Mouse (Mus musculus): ENCODE data around the gene Vcp. TPM values are rescaled to one million over a fixed set of nuclear protein-coding genes. Genes with fewer than 3 reads are reported as not detected.

Vcp gene
- polyA plus RNA-seq (2014; fragmentation: Illumina TruSeq; extraction: RNeasy Lipid Tissue Mini Kit (QIAGEN cat#74804); ENCODE audit: low read depth, low replicate concordance): 159 TPM

DNA sequence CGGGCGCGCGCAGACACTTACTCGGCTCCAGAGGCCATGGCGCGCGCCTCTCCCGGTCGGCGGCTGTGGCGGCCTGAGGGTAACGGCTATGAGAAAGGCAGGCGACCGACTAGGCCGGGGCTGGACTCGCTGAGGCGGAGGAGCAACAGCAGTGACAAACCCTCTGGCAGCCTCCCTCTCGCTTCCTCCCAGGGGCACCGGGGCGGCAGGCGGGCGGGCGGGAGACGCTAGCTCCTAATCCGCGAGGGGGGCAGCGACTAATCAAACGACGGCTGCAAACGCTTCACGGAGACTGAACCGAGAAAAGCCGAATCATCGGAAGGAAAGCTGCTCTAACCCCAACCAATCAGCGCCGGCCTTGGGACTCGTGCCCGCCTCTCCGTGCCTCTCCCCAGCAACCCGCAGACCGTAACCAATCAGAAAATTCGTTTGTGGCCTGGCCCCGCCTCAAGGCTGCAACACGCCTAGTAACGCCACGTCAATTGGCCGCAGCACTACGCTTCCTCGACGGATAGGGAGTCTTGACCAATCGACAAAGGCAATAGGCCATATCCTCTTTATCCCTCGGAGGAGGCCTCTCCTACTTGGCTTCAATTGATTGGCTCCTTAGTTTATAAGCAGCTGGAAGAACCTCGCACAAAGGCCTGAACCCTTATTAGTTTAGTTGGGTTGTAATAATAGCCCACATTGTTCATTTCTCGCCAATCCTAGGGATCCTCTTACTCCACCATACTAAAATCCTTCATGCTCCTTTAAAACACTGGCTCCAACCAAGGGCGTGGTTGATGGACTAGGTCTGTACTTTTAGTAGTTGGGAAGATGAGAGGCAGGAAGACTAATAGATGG, at the start of gene Vcp:
Gene Vcp, minus strand, starts transcription at position 367 of the 846 bp plus-strand sequence.

GRCm38 (mm10) chr4:43045659-43046302, 45.5 kb upstream of the Vcp start, which contains the start of gene Fam214b:
Gene Fam214b, minus strand, starts transcription at chr4:43046220.

GRCm38 (mm10) chr4:43031237-43031995, 31.1 kb upstream of the Vcp start, which contains the start of gene Stoml2:
Gene Stoml2, minus strand, starts transcription at chr4:43031710.

GRCm38 (mm10) chr4:43025084-43025960, 25.0 kb upstream of the Vcp start, which contains the start of gene Pigo:
Gene Pigo, minus strand, starts transcription at chr4:43025819.

DNA sequence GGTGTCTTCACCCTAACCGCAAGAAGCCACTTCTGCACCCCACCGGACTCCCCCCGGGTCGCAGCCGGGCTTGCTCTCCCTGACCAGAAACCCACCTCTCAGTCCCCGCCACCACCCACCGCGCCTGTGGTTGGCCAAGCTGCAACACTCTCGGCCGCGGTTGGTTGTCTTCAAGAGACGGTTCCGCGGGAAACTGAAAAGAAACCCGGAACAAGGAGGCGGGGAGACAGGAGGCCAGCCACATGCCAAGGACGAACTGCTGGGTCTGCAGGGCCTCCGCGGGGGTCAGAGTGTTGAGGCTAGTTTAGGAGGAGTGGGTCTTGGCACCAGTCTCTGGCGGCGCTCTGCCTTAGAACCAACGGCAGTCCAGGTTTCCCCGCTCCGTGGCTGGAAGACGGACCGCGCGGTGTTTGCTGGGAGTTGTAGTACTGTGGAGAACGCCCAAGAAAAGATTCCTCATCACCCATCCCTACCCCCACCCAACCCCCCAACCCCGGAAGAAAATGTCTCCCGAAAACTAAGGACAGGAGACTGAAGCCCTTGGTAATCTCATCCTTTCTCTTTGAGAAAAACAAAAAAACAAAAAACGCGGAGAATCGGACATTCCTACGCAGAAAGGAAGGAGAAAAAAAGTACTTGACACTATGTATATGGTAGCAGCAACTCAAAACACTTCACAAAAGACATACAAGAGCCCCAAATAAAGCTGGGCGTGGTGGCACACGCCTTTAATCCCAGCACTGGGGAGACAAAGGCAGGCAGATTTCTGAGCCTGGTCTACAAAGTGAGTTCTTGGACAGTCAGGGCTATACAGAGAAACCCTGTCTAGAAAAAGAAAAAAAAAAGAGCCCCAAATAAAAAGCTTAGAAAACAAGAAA, 10.1 kb upstream of the Vcp start, which contains the start of gene Fancg:
Gene Fancg, minus strand, starts transcription at position 346 of the 878 bp plus-strand sequence.

DNA sequence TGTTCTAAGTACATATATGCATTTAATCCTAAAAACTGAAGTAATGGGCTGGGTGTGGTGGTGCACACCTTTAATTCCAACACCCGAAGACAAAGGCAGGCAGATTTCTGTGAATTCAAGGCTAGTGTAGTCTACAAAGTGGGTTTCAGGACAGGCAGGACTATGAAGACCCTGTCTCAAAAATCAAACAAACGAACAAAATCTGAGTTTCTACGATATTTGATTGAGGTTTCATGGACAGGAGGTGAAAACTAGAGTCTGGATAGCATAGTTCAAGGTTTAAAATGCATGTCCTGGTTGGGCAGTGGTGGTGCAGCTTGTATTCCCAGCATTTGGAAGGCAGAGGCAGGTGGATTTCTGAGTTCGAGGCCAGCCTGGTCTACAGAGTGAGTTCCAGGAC, 31.0 kb downstream of the Vcp start, which contains the start of gene 1700022I11Rik:
Gene 1700022I11Rik, plus strand, starts transcription at position 301 of the 400 bp plus-strand sequence.

GRCm38 (mm10) chr4:42949676-42950051, 50.6 kb downstream of the Vcp start, which contains the start of gene Dnajb5:
Gene Dnajb5, plus strand, starts transcription at chr4:42949814.

Other genes starting within 250 kb of the Vcp start
- not detected for gene Ccl19, start 243.9 kb downstream of the Vcp start, polyA plus RNA-seq (2014; fragmentation: Illumina TruSeq; extraction: RNeasy Lipid Tissue Mini Kit (QIAGEN cat#74804); ENCODE audit: low read depth, low replicate concordance)
- not detected for gene Ccl21a, start 226.5 kb downstream of the Vcp start, polyA plus RNA-seq (2014; fragmentation: Illumina TruSeq; extraction: RNeasy Lipid Tissue Mini Kit (QIAGEN cat#74804); ENCODE audit: low read depth, low replicate concordance)
- gene Fam205a1, start 146.6 kb downstream of the Vcp start, polyA plus RNA-seq (2014; fragmentation: Illumina TruSeq; extraction: RNeasy Lipid Tissue Mini Kit (QIAGEN cat#74804); ENCODE audit: low read depth, low replicate concordance): not detected
- not detected for gene Gm12394, start 143.7 kb downstream of the Vcp start, polyA plus RNA-seq (2014; fragmentation: Illumina TruSeq; extraction: RNeasy Lipid Tissue Mini Kit (QIAGEN cat#74804); ENCODE audit: low read depth, low replicate concordance)
- not detected for gene Fam205c, start 126.3 kb downstream of the Vcp start, polyA plus RNA-seq (2014; fragmentation: Illumina TruSeq; extraction: RNeasy Lipid Tissue Mini Kit (QIAGEN cat#74804); ENCODE audit: low read depth, low replicate concordance)
- gene Phf24, start 83.8 kb downstream of the Vcp start, polyA plus RNA-seq (2014; fragmentation: Illumina TruSeq; extraction: RNeasy Lipid Tissue Mini Kit (QIAGEN cat#74804); ENCODE audit: low read depth, low replicate concordance): 0.11 TPM
- 0.19 TPM for gene Dnajb5, start 50.7 kb downstream of the Vcp start, polyA plus RNA-seq (2014; fragmentation: Illumina TruSeq; extraction: RNeasy Lipid Tissue Mini Kit (QIAGEN cat#74804); ENCODE audit: low read depth, low replicate concordance)
- gene 1700022I11Rik, start 30.9 kb downstream of the Vcp start, polyA plus RNA-seq (2014; fragmentation: Illumina TruSeq; extraction: RNeasy Lipid Tissue Mini Kit (QIAGEN cat#74804); ENCODE audit: low read depth, low replicate concordance): not detected
- 1.6 TPM for gene Fancg, start 10.0 kb upstream of the Vcp start, polyA plus RNA-seq (2014; fragmentation: Illumina TruSeq; extraction: RNeasy Lipid Tissue Mini Kit (QIAGEN cat#74804); ENCODE audit: low read depth, low replicate concordance)
- 2.7 TPM for gene Pigo, start 25.3 kb upstream of the Vcp start, polyA plus RNA-seq (2014; fragmentation: Illumina TruSeq; extraction: RNeasy Lipid Tissue Mini Kit (QIAGEN cat#74804); ENCODE audit: low read depth, low replicate concordance)
- 29.1 TPM for gene Stoml2, start 31.2 kb upstream of the Vcp start, polyA plus RNA-seq (2014; fragmentation: Illumina TruSeq; extraction: RNeasy Lipid Tissue Mini Kit (QIAGEN cat#74804); ENCODE audit: low read depth, low replicate concordance)
- 1.7 TPM for gene Fam214b, start 45.7 kb upstream of the Vcp start, polyA plus RNA-seq (2014; fragmentation: Illumina TruSeq; extraction: RNeasy Lipid Tissue Mini Kit (QIAGEN cat#74804); ENCODE audit: low read depth, low replicate concordance)
- 1.9 TPM for gene Unc13b, start 58.4 kb upstream of the Vcp start, polyA plus RNA-seq (2014; fragmentation: Illumina TruSeq; extraction: RNeasy Lipid Tissue Mini Kit (QIAGEN cat#74804); ENCODE audit: low read depth, low replicate concordance)

Measured in liver, adult 10 weeks (tissue).